Mouse (Mus musculus) kidney, postnatal 25 days (tissue): ENCODE measurements around the gene Ugt1a7c.

Experiments used
- DNase-seq, 2 experiments: peaks; one replicate each; pipeline ENCODE4 v3.0.0; 2021; ENCODE audit warnings: mixed read lengths in 2 of 2

Gene Ugt1a7c

GRCm38 (mm10) chr1:88243861-88244260, 149.0 kb downstream of the Ugt1a7c start:
- peak in 1 of 2 experiments; percentile 51 for DNase-seq

GRCm38 (mm10) chr1:88245881-88246280, 151.0 kb downstream of the Ugt1a7c start:
- DNase-seq = peak in 1 of 2 experiments; percentile 59

- DNase-seq = no peak
These were observed 151.5 kb downstream of the Ugt1a7c start for GRCm38 (mm10) chr1:88246386-88246785.

- no peak for DNase-seq
These were observed 152.8 kb downstream of the Ugt1a7c start for GRCm38 (mm10) chr1:88247660-88248059.

- no peak for DNase-seq
These were observed 153.8 kb downstream of the Ugt1a7c start for GRCm38 (mm10) chr1:88248658-88249057.

- DNase-seq = no peak
These were observed 154.7 kb downstream of the Ugt1a7c start for GRCm38 (mm10) chr1:88249596-88249995.

- no peak for DNase-seq
These were observed 155.2 kb downstream of the Ugt1a7c start for GRCm38 (mm10) chr1:88250023-88250422.

- DNase-seq = no peak
These were observed 158.2 kb downstream of the Ugt1a7c start for GRCm38 (mm10) chr1:88253106-88253505.

GRCm38 (mm10) chr1:88253540-88253939, 158.7 kb downstream of the Ugt1a7c start:
- DNase-seq = no peak

- DNase-seq = no peak
These were observed 160.1 kb downstream of the Ugt1a7c start for GRCm38 (mm10) chr1:88254793-88255465.

GRCm38 (mm10) chr1:88255466-88255857, 160.6 kb downstream of the Ugt1a7c start:
- DNase-seq = no peak

GRCm38 (mm10) chr1:88255989-88256754, 161.3 kb downstream of the Ugt1a7c start:
- no peak for DNase-seq

- no peak for DNase-seq
These were observed 162.2 kb downstream of the Ugt1a7c start for GRCm38 (mm10) chr1:88256886-88257663.

GRCm38 (mm10) chr1:88257681-88258080, 162.8 kb downstream of the Ugt1a7c start:
- DNase-seq = no peak

- DNase-seq = peak in 1 of 2 experiments; percentile 50
These were observed 163.5 kb downstream of the Ugt1a7c start for GRCm38 (mm10) chr1:88258361-88258760.

GRCm38 (mm10) chr1:88258881-88259642, 164.2 kb downstream of the Ugt1a7c start:
- DNase-seq = peak in 1 of 2 experiments; percentile 78

- peak in 1 of 2 experiments; percentile 65 for DNase-seq
These were observed 164.8 kb downstream of the Ugt1a7c start for GRCm38 (mm10) chr1:88259643-88260024.

GRCm38 (mm10) chr1:88260114-88260513, 165.3 kb downstream of the Ugt1a7c start:
- peak; percentile 77 to 90 for DNase-seq

- peak in 1 of 2 experiments; percentile 50 for DNase-seq
These were observed 165.9 kb downstream of the Ugt1a7c start for GRCm38 (mm10) chr1:88260604-88261377.

GRCm38 (mm10) chr1:88261706-88262105, 166.8 kb downstream of the Ugt1a7c start:
- DNase-seq = peak in 1 of 2 experiments; percentile 63

- peak; percentile 80 to 87 for DNase-seq
These were observed 167.4 kb downstream of the Ugt1a7c start for GRCm38 (mm10) chr1:88262255-88262654.

GRCm38 (mm10) chr1:88262961-88263360, 168.1 kb downstream of the Ugt1a7c start:
- DNase-seq = peak in 1 of 2 experiments; percentile 69
